Mouse (Mus musculus): ENCODE results near the gene Aip. TPM values are rescaled to one million over a fixed set of nuclear protein-coding genes. Genes with fewer than 3 reads are reported as not detected.
"Not testable (repeated sequence)": the region's sequence is repeated elsewhere in the genome, so short reads cannot be mapped to it uniquely, and the experiment has no call there.

Gene Aip
- total RNA-seq, 1 experiment from 2014 or later: 20.6 TPM

- no peak for ATAC-seq (replicated peaks; ENCODE audit: low read depth, poor library complexity, severe bottlenecking)
Measured at GRCm38 (mm10) chr19:4136463-4136862, 10.8 kb upstream of the Aip start.

- peak; percentile 76; the same call in 1 of the 2 replicates for ATAC-seq (replicated peaks; ENCODE audit: low read depth, poor library complexity, severe bottlenecking)
Measured at GRCm38 (mm10) chr19:4135963-4136345, 10.3 kb upstream of the Aip start.

GRCm38 (mm10) chr19:4135229-4135962, 9.7 kb upstream of the Aip start:
- not testable (repeated sequence) for ATAC-seq (replicated peaks; ENCODE audit: low read depth, poor library complexity, severe bottlenecking)

- no peak for ATAC-seq (replicated peaks; ENCODE audit: low read depth, poor library complexity, severe bottlenecking)
Measured at GRCm38 (mm10) chr19:4134354-4134753, 8.7 kb upstream of the Aip start.

GRCm38 (mm10) chr19:4131768-4132167, 6.1 kb upstream of the Aip start:
- no peak for ATAC-seq (replicated peaks; ENCODE audit: low read depth, poor library complexity, severe bottlenecking)

- no peak for ATAC-seq (replicated peaks; ENCODE audit: low read depth, poor library complexity, severe bottlenecking)
Measured at GRCm38 (mm10) chr19:4131075-4131474, 5.4 kb upstream of the Aip start.

GRCm38 (mm10) chr19:4130106-4130505, 4.4 kb upstream of the Aip start:
- no peak for ATAC-seq (replicated peaks; ENCODE audit: low read depth, poor library complexity, severe bottlenecking)

- no peak for ATAC-seq (replicated peaks; ENCODE audit: low read depth, poor library complexity, severe bottlenecking)
Measured at GRCm38 (mm10) chr19:4129462-4129861, 3.8 kb upstream of the Aip start.

GRCm38 (mm10) chr19:4126759-4127495, 1.3 kb upstream of the Aip start:
- no peak for ATAC-seq (replicated peaks; ENCODE audit: low read depth, poor library complexity, severe bottlenecking)

GRCm38 (mm10) chr19:4125268-4125667, 390 bp downstream of the Aip start:
- ATAC-seq (replicated peaks; ENCODE audit: low read depth, poor library complexity, severe bottlenecking): not testable (repeated sequence)

GRCm38 (mm10) chr19:4124432-4124831, 1.2 kb downstream of the Aip start:
- no peak for ATAC-seq (replicated peaks; ENCODE audit: low read depth, poor library complexity, severe bottlenecking)

GRCm38 (mm10) chr19:4122411-4123370, 3.0 kb downstream of the Aip start:
- no peak for ATAC-seq (replicated peaks; ENCODE audit: low read depth, poor library complexity, severe bottlenecking)

- ATAC-seq (replicated peaks; ENCODE audit: low read depth, poor library complexity, severe bottlenecking): not testable (repeated sequence)
Measured at GRCm38 (mm10) chr19:4121896-4122295, 3.8 kb downstream of the Aip start.

- peak; percentile 74 for ATAC-seq (replicated peaks; ENCODE audit: low read depth, poor library complexity, severe bottlenecking)
Measured at GRCm38 (mm10) chr19:4121097-4121805, 4.4 kb downstream of the Aip start.

- ATAC-seq (replicated peaks; ENCODE audit: low read depth, poor library complexity, severe bottlenecking): no peak
Measured at GRCm38 (mm10) chr19:4120496-4120895, 5.2 kb downstream of the Aip start.

- ATAC-seq (replicated peaks; ENCODE audit: low read depth, poor library complexity, severe bottlenecking): no peak
Measured at GRCm38 (mm10) chr19:4119716-4120487, 5.8 kb downstream of the Aip start.

- ATAC-seq (replicated peaks; ENCODE audit: low read depth, poor library complexity, severe bottlenecking): no peak
Measured at GRCm38 (mm10) chr19:4118350-4118749, 7.3 kb downstream of the Aip start.

GRCm38 (mm10) chr19:4117006-4117405, 8.7 kb downstream of the Aip start:
- no peak for ATAC-seq (replicated peaks; ENCODE audit: low read depth, poor library complexity, severe bottlenecking)

- no peak for ATAC-seq (replicated peaks; ENCODE audit: low read depth, poor library complexity, severe bottlenecking)
Measured at GRCm38 (mm10) chr19:4115816-4116215, 9.8 kb downstream of the Aip start.
